Mouse (Mus musculus): Measurements from ENCODE around the gene E2f6.

The E2f6 gene

GRCm38 (mm10) chr12:16865871-16866270 is 55.1 kb downstream of the E2f6 start:
- in situ Hi-C loops (cut with MboI; ENCODE audit: low pct_unique_long_range_greater_than_20kb in 1 of 2, low sequenced_read_pairs in 2 of 2, unreplicated experiment in 1 of 2) = no loop called here

GRCm38 (mm10) chr12:16866460-16866859 is 55.7 kb downstream of the E2f6 start:
- in situ Hi-C loops (cut with MboI; ENCODE audit: low pct_unique_long_range_greater_than_20kb in 1 of 2, low sequenced_read_pairs in 2 of 2, unreplicated experiment in 1 of 2) = no loop called here

GRCm38 (mm10) chr12:16867306-16867705 is 56.5 kb downstream of the E2f6 start:
- in situ Hi-C loops (cut with MboI; ENCODE audit: low pct_unique_long_range_greater_than_20kb in 1 of 2, low sequenced_read_pairs in 2 of 2, unreplicated experiment in 1 of 2) = no loop called here

GRCm38 (mm10) chr12:16868618-16869017 is 57.9 kb downstream of the E2f6 start:
- in situ Hi-C loops (cut with MboI; ENCODE audit: low pct_unique_long_range_greater_than_20kb in 1 of 2, low sequenced_read_pairs in 2 of 2, unreplicated experiment in 1 of 2) = no loop called here

- in situ Hi-C loops (cut with MboI; ENCODE audit: low pct_unique_long_range_greater_than_20kb in 1 of 2, low sequenced_read_pairs in 2 of 2, unreplicated experiment in 1 of 2) = no loop called here
These were observed 58.5 kb downstream of the E2f6 start for GRCm38 (mm10) chr12:16869091-16869778.

- in situ Hi-C loops (cut with MboI; ENCODE audit: low pct_unique_long_range_greater_than_20kb in 1 of 2, low sequenced_read_pairs in 2 of 2, unreplicated experiment in 1 of 2) = no loop called here
These were observed 59.2 kb downstream of the E2f6 start for GRCm38 (mm10) chr12:16869870-16870404.

GRCm38 (mm10) chr12:16870405-16871068 is 59.8 kb downstream of the E2f6 start:
- in situ Hi-C loops (cut with MboI; ENCODE audit: low pct_unique_long_range_greater_than_20kb in 1 of 2, low sequenced_read_pairs in 2 of 2, unreplicated experiment in 1 of 2) = no loop called here

- in situ Hi-C loops (cut with MboI; ENCODE audit: low pct_unique_long_range_greater_than_20kb in 1 of 2, low sequenced_read_pairs in 2 of 2, unreplicated experiment in 1 of 2) = no loop called here
These were observed 61.2 kb downstream of the E2f6 start for GRCm38 (mm10) chr12:16872006-16872405.

- in situ Hi-C loops (cut with MboI; ENCODE audit: low pct_unique_long_range_greater_than_20kb in 1 of 2, low sequenced_read_pairs in 2 of 2, unreplicated experiment in 1 of 2) = no loop called here
These were observed 62.2 kb downstream of the E2f6 start for GRCm38 (mm10) chr12:16872926-16873464.

- in situ Hi-C loops (cut with MboI; ENCODE audit: low pct_unique_long_range_greater_than_20kb in 1 of 2, low sequenced_read_pairs in 2 of 2, unreplicated experiment in 1 of 2) = no loop called here
These were observed 62.8 kb downstream of the E2f6 start for GRCm38 (mm10) chr12:16873549-16873948.

GRCm38 (mm10) chr12:16874086-16874485 is 63.3 kb downstream of the E2f6 start:
- in situ Hi-C loops (cut with MboI; ENCODE audit: low pct_unique_long_range_greater_than_20kb in 1 of 2, low sequenced_read_pairs in 2 of 2, unreplicated experiment in 1 of 2) = no loop called here

- in situ Hi-C loops (cut with MboI; ENCODE audit: low pct_unique_long_range_greater_than_20kb in 1 of 2, low sequenced_read_pairs in 2 of 2, unreplicated experiment in 1 of 2) = no loop called here
These were observed 64.5 kb downstream of the E2f6 start for GRCm38 (mm10) chr12:16875269-16875668.

- in situ Hi-C loops (cut with MboI; ENCODE audit: low pct_unique_long_range_greater_than_20kb in 1 of 2, low sequenced_read_pairs in 2 of 2, unreplicated experiment in 1 of 2) = no loop called here
These were observed 64.9 kb downstream of the E2f6 start for GRCm38 (mm10) chr12:16875678-16876077.

- in situ Hi-C loops (cut with MboI; ENCODE audit: low pct_unique_long_range_greater_than_20kb in 1 of 2, low sequenced_read_pairs in 2 of 2, unreplicated experiment in 1 of 2) = no loop called here
These were observed 65.9 kb downstream of the E2f6 start for GRCm38 (mm10) chr12:16876667-16877066.

- in situ Hi-C loops (cut with MboI; ENCODE audit: low pct_unique_long_range_greater_than_20kb in 1 of 2, low sequenced_read_pairs in 2 of 2, unreplicated experiment in 1 of 2) = no loop called here
These were observed 66.4 kb downstream of the E2f6 start for GRCm38 (mm10) chr12:16877141-16877540.

GRCm38 (mm10) chr12:16877679-16878078 is 66.9 kb downstream of the E2f6 start:
- in situ Hi-C loops (cut with MboI; ENCODE audit: low pct_unique_long_range_greater_than_20kb in 1 of 2, low sequenced_read_pairs in 2 of 2, unreplicated experiment in 1 of 2) = no loop called here

GRCm38 (mm10) chr12:16879369-16879768 is 68.6 kb downstream of the E2f6 start:
- in situ Hi-C loops (cut with MboI; ENCODE audit: low pct_unique_long_range_greater_than_20kb in 1 of 2, low sequenced_read_pairs in 2 of 2, unreplicated experiment in 1 of 2) = no loop called here

GRCm38 (mm10) chr12:16880077-16880476 is 69.3 kb downstream of the E2f6 start:
- in situ Hi-C loops (cut with MboI; ENCODE audit: low pct_unique_long_range_greater_than_20kb in 1 of 2, low sequenced_read_pairs in 2 of 2, unreplicated experiment in 1 of 2) = no loop called here

- in situ Hi-C loops (cut with MboI; ENCODE audit: low pct_unique_long_range_greater_than_20kb in 1 of 2, low sequenced_read_pairs in 2 of 2, unreplicated experiment in 1 of 2) = no loop called here
These were observed 71.7 kb downstream of the E2f6 start for GRCm38 (mm10) chr12:16882442-16882841.

- in situ Hi-C loops (cut with MboI; ENCODE audit: low pct_unique_long_range_greater_than_20kb in 1 of 2, low sequenced_read_pairs in 2 of 2, unreplicated experiment in 1 of 2) = no loop called here
These were observed 72.3 kb downstream of the E2f6 start for GRCm38 (mm10) chr12:16883111-16883510.
